26 mouse cellular contexts compared by ENCODE assay signal in the genomic region with DNA sequence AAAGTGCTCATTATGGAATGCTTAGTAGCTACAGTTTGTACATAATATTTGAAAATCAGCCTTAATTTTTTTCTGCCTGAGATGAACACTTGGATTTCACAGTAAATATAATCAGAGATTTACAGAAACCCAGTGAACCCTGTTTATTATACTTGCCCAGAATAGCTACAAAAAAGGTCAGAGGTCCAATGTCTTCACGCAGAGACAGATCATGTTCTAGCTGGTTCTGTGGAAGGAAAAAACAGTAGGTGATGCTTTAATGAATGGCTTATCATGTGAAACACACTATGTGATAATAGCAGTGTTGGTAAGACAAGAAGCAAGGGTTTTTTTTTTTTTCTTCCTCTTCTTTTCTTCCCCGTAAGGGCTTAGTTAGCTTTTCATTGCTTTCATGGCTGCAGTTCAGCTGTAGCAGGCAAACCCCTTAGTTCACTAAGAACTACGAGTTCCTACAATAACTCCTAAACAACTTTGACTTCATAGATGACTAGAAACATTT.
"Had no signal": no experiment of that assay in that cellular context is flagged by ENCODE, and none has a peak within 500 bp of the region (broad histone marks: within the 10 kb centered on the region; RNA-seq: fewer than 3 reads in every experiment).

No protein-coding gene starts in this region.

- H3K9ac ChIP-seq: heart, embryonic 12.5 days; hindbrain, embryonic 12.5 days; hindbrain, embryonic 14.5 days; intestine, embryonic 15.5 days; limb, embryonic 13.5 days; limb, embryonic 15.5 days; liver, embryonic 12.5 days; liver, embryonic 14.5 days had no signal

- H3K4me1 ChIP-seq: heart, embryonic 10.5 days; heart, embryonic 12.5 days; hindbrain, embryonic 10.5 days; hindbrain, embryonic 12.5 days; intestine, embryonic 15.5 days; limb, embryonic 13.5 days; limb, embryonic 15.5 days; liver, embryonic 12.5 days had no signal

- H3K27ac ChIP-seq: heart, embryonic 10.5 days; hindbrain, embryonic 10.5 days; hindbrain, embryonic 12.5 days; hindbrain, embryonic 14.5 days; intestine, embryonic 15.5 days; limb, embryonic 13.5 days; limb, embryonic 15.5 days; liver, embryonic 12.5 days; liver, embryonic 14.5 days had no signal

- H3K27me3 ChIP-seq: heart, embryonic 12.5 days; hindbrain, embryonic 12.5 days; intestine, embryonic 15.5 days; limb, embryonic 13.5 days; limb, embryonic 15.5 days; liver, embryonic 12.5 days had no signal

- H3K4me3 ChIP-seq: heart, embryonic 10.5 days; heart, embryonic 12.5 days; hindbrain, embryonic 10.5 days; hindbrain, embryonic 12.5 days; intestine, embryonic 15.5 days; limb, embryonic 13.5 days; limb, embryonic 15.5 days; liver, embryonic 12.5 days had no signal

- H3K4me2 ChIP-seq: heart, embryonic 12.5 days; hindbrain, embryonic 12.5 days; hindbrain, embryonic 14.5 days; intestine, embryonic 15.5 days; limb, embryonic 13.5 days; limb, embryonic 15.5 days; liver, embryonic 12.5 days had no signal

- H3K9me3 ChIP-seq: heart, embryonic 10.5 days; heart, embryonic 12.5 days; hindbrain, embryonic 10.5 days; hindbrain, embryonic 12.5 days; intestine, embryonic 15.5 days; limb, embryonic 13.5 days; limb, embryonic 15.5 days; liver, embryonic 12.5 days had no signal

- H3K36me3 ChIP-seq: heart, embryonic 10.5 days; heart, embryonic 12.5 days; hindbrain, embryonic 10.5 days; hindbrain, embryonic 12.5 days; intestine, embryonic 15.5 days; limb, embryonic 13.5 days; limb, embryonic 15.5 days; liver, embryonic 12.5 days had no signal

- ATAC-seq: hindbrain, embryonic 16.5 days; inflammation-experienced regulatory T-cells, adult 6 months; intestine, embryonic 15.5 days; intestine, postnatal 0 days; liver, embryonic 12.5 days had no signal

- DNase-seq: gastrocnemius, postnatal 14 days; gastrocnemius, postnatal 36 days; heart, adult 18-20 months; heart, postnatal 10 days; heart, postnatal 4 days; kidney, adult 18-20 months; kidney, adult 8-10 months; kidney, postnatal 10 days; kidney, postnatal 25 days; kidney, postnatal 4 days; layer of hippocampus, adult 9-11 months; left cerebral cortex, postnatal 4 days; lung, adult 18-20 months had no signal
